Mouse (Mus musculus) lung, embryonic 15.5 days (tissue): ENCODE measurements around the gene Gm9918. TPM values are rescaled to one million over a fixed set of nuclear protein-coding genes. Genes with fewer than 3 reads are reported as not detected.
A peak's percentile ranks its signal among the peaks of the same experiment; 100 is the strongest.

ENCODE experiments used
- ATAC-seq: fragments of 200-750 bp; cut with Nextera tagmentation; 2 replicates; pipeline ENCODE4 v1.8.0; 2017; ENCODE audit warnings: moderate number of reproducible peaks, borderline replicate concordance; ENCODE audit not compliant: low FRiP score, low TSS enrichment; ENCODE audit errors: extremely low read depth
- H3K27ac ChIP-seq: fragments of 300-500 bp; sonication (generic); 2 replicates; pipeline ENCODE4 v1.5.1; 2015; ENCODE audit warnings: moderate library complexity, mild to moderate bottlenecking, inconsistent platforms
- H3K27me3 ChIP-seq: fragments of 300-500 bp; sonication (generic); 2 replicates; pipeline ENCODE4 v1.6.1; 2015; ENCODE audit warnings: inconsistent platforms
- H3K36me3 ChIP-seq: fragments of 300-500 bp; sonication (generic); 2 replicates; pipeline ENCODE4 v1.6.1; 2015; ENCODE audit warnings: inconsistent platforms
- H3K4me1 ChIP-seq: fragments of 300-500 bp; sonication (generic); 2 replicates; pipeline ENCODE4 v1.6.1; 2015; ENCODE audit warnings: inconsistent platforms
- H3K4me2 ChIP-seq: fragments of 300-500 bp; sonication (generic); 2 replicates; pipeline ENCODE4 v1.6.1; 2015; ENCODE audit warnings: inconsistent platforms, mild to moderate bottlenecking, moderate library complexity
- H3K4me3 ChIP-seq: fragments of 300-500 bp; sonication (generic); 2 replicates; pipeline ENCODE4 v1.5.1; 2015; ENCODE audit warnings: mild to moderate bottlenecking, inconsistent platforms
- H3K9ac ChIP-seq: fragments of 300-500 bp; sonication (generic); 2 replicates; pipeline ENCODE4 v1.6.1; 2015; ENCODE audit warnings: inconsistent platforms
- H3K9me3 ChIP-seq: fragments of 300-500 bp; sonication (generic); 2 replicates; pipeline ENCODE4 v1.6.1; 2016; ENCODE audit warnings: inconsistent platforms
- WGBS: fragments of 180-500 bp; shearing (Covaris S2); methylation state at CpG from one replicate; pipeline ENCODE4 v1.1.7; 2015; 5-methylcytosine and 5-hydroxymethylcytosine counted together
- polyA plus RNA-seq: library from polyadenylated mRNA; unstranded; fragments of >200 nt; fragmentation: Nextera tagmentation; extraction: Ambion mirVana; gene quantifications from 2 replicates; pipeline ENCODE4 v1.2.1, GENCODE M21; 2015

The Gm9918 gene
- polyA plus RNA-seq, 1 experiment from 2014 or later = 0.57 TPM

GRCm38 (mm10) chr15:102258581-102259253, 11.6 kb upstream of the Gm9918 start:
- peak overlapping the region; percentile 88 for H3K4me2 ChIP-seq
- WGBS = 31% methylated on average over 9 of the region's 11 CpGs
- H3K36me3 ChIP-seq = 0 out of 2 replicates have a peak, but pooled peaks cover 2% of the 10 kb centered on the region
- no peaks in the 10 kb centered on the region for H3K9me3 ChIP-seq
- peak overlapping the region; percentile 32 for H3K9ac ChIP-seq
- peaks cover 46% of the 10 kb centered on the region for H3K4me1 ChIP-seq
- H3K4me3 ChIP-seq = no peak overlapping the region
- H3K27me3 ChIP-seq = no peaks in the 10 kb centered on the region
- ATAC-seq = peak; percentile 12; the same call in 1 of the 2 replicates
- H3K27ac ChIP-seq = peak overlapping the region; percentile 96

DNA sequence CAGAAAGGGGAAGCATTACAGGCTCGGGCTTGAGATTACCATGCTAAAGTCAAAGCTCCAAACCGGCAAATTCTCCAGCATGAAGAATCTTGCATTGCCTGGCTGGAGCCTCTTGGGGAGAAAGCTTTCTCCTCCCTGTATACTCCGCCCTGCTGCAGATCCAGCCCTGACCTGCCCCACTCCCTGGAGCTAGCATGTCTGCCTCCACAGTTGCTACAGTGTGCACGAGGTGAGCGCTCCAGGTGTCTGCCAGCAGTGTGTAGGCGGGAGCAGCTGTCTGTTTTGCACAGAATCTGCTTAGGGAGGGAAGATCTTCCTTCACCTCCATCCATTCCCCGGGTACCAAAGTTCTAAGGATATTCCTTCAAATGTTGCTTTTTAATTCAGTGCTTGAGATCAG, 7.8 kb upstream of the Gm9918 start:
- Histone ChIP-seq H3K9me3 (no peaks in the 10 kb centered on the region), H3K4me3 (no peak overlapping the region), H3K36me3 (no peaks in the 10 kb centered on the region), H3K9ac (no peak overlapping the region), H3K27ac (no peak overlapping the region), H3K27me3 (no peaks in the 10 kb centered on the region), H3K4me1 (peaks cover 21% of the 10 kb centered on the region), H3K4me2 (no peak overlapping the region)
- ATAC-seq = no peak
- 46% methylated on average over 7 of the region's 7 CpGs for WGBS

DNA sequence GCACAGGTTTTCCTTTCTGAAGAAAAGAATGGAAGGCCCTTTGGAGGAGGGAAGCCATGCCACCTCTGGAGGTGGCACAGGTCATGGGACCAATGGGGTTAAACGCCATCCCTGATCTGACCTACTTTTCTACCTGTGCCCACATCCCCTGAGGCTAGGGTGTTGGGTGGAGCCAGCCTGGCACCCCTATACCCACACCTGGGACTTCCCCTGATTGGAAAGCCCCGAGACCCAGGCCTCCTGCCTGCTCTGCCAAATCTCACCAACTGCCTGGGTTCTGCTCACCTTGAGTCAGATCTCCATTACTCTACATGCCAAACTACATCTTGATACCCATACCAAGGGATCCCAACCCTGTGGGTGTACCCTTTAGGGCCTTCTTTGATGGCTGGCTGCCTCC, 7.3 kb upstream of the Gm9918 start:
- Histone ChIP-seq H3K4me1 (peaks cover 17% of the 10 kb centered on the region), H3K27ac (no peak overlapping the region), H3K27me3 (no peaks in the 10 kb centered on the region), H3K36me3 (no peaks in the 10 kb centered on the region), H3K4me2 (no peak overlapping the region), H3K9me3 (no peaks in the 10 kb centered on the region), H3K9ac (no peak overlapping the region), H3K4me3 (no peak overlapping the region)
- WGBS = 73% methylated on average over 2 of the region's 2 CpGs
- no peak for ATAC-seq

DNA sequence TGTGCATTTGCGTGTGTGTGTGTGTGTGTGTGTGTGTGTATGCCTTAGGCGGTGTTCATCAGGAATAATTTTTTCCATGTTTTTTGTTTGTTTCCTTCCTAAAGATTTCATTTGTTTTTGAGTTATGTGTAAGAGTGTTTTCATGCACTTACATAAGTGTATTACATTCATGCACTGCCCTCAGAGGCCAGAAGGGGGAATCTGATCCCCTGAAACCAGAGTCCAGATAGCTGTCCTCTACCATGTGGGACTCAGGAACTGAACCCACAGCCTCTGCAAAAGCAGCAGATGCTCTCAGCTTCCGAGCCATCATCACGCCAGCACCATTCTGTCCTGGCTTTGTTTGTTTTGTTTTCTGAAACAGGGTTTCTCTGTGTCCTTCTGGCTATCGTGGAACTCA, 4.8 kb upstream of the Gm9918 start:
- H3K9me3 ChIP-seq = no peaks in the 10 kb centered on the region
- ATAC-seq = no peak
- peaks cover 3% of the 10 kb centered on the region for H3K4me1 ChIP-seq
- no peak overlapping the region for H3K4me3 ChIP-seq
- WGBS = 87% methylated on average over 5 of the region's 5 CpGs
- H3K27ac ChIP-seq = no peak overlapping the region
- H3K27me3 ChIP-seq = no peaks in the 10 kb centered on the region
- H3K4me2 ChIP-seq = no peak overlapping the region
- H3K36me3 ChIP-seq = no peaks in the 10 kb centered on the region
- no peak overlapping the region for H3K9ac ChIP-seq

DNA sequence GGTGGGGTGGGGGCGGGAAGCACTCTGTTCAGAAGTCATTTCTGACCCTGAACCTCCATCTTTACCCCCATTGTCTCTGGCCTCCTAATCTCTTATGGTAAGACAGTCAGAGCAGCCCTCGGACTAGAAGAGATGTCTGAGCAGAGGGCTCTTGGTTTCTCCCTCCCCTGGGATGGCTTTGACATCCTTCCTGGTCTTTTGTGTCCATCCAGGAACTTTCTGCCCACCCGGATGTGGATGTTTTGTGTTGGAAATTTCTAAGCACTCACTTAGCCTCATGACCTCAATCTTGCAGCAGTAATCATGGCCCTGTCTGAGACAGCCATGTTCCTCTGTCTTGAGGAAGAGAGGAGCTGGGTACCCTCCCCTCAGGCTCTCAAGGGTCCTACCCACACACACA, 1.1 kb downstream of the Gm9918 start:
- H3K9ac ChIP-seq = no peak overlapping the region
- H3K27ac ChIP-seq = peak overlapping the region; percentile 20; the same call in 1 of the 2 replicates
- no peaks in the 10 kb centered on the region for H3K36me3 ChIP-seq
- H3K4me2 ChIP-seq = peak overlapping the region; percentile 52
- no peaks in the 10 kb centered on the region for H3K9me3 ChIP-seq
- H3K4me3 ChIP-seq = no peak overlapping the region
- no peak for ATAC-seq
- H3K27me3 ChIP-seq = no peaks in the 10 kb centered on the region
- 33% methylated on average over 3 of the region's 3 CpGs for WGBS
- peaks cover 14% of the 10 kb centered on the region for H3K4me1 ChIP-seq

- Histone ChIP-seq H3K4me2 (no peak overlapping the region), H3K36me3 (no peaks in the 10 kb centered on the region), H3K4me1 (peaks cover 19% of the 10 kb centered on the region), H3K9me3 (no peaks in the 10 kb centered on the region), H3K4me3 (no peak overlapping the region), H3K27me3 (no peaks in the 10 kb centered on the region), H3K27ac (no peak overlapping the region), H3K9ac (no peak overlapping the region)
- WGBS = 71% methylated on average over 6 of the region's 6 CpGs
- no peak for ATAC-seq
Measured at GRCm38 (mm10) chr15:102273982-102274716, 3.8 kb downstream of the Gm9918 start.

GRCm38 (mm10) chr15:102278726-102279091, 8.3 kb downstream of the Gm9918 start:
- ATAC-seq = no peak

DNA sequence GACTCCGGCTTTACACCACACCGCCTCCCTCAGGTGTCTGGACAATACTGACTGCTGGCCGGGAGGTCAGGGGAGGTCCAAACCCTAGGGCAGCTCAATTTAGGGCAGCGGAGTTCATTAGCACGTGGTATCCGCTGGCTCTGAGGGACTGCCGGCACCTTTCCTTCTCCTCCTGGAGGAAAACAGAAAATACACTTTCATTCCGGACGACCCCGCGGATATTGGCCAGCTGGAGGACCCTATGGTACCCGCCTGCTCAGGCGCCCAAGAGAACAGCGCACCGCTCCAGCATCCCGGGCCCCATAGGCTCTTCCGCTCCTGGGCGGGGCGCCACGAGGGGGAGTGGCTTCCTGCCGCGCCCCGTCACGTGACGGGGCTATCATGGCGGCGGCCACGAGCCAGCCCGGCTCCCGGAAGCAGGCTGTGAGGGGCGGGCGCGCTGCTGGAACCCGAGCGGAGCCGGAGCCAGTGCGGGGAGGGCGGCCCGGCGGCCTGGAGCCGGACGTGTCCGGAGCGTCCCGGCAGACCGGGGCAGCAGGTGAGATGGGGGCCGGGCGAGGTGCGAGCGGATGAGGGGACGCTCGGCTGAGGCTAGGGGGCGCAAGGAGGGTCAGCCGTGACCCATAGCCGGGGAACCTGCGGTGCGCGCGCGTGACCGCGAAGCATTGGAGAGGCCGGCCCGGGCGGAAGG, 8.9 kb downstream of the Gm9918 start, which contains the start of gene Mfsd5:
Gene Mfsd5 (plus strand): TSS at position 363 of the 691 bp plus-strand sequence.
- ATAC-seq = peak; percentile 97
- H3K4me3 ChIP-seq = peak within 1 kb of the TSS; percentile 81
- H3K27ac ChIP-seq = peak within 1 kb of the TSS; percentile 92
- peak within 1 kb of the TSS; percentile 90 for H3K4me2 ChIP-seq
- H3K4me1 ChIP-seq = peaks cover 16% of the 10 kb centered on the region
- H3K36me3 ChIP-seq = peaks cover 9% of the 10 kb centered on the region
- H3K9me3 ChIP-seq = no peaks in the 10 kb centered on the region
- no peaks in the 10 kb centered on the region for H3K27me3 ChIP-seq
- peak within 1 kb of the TSS; percentile 77 for H3K9ac ChIP-seq
- under 1% methylated on average over 65 of the region's 65 CpGs for WGBS

More at GRCm38 (mm10) chr15:102278726-102279091, 8.3 kb downstream of the Gm9918 start:
- peak overlapping the region; percentile 90 for H3K4me2 ChIP-seq
- peaks cover 16% of the 10 kb centered on the region for H3K4me1 ChIP-seq
- peak overlapping the region; percentile 81 for H3K4me3 ChIP-seq
- H3K9ac ChIP-seq = peak overlapping the region; percentile 58
- H3K36me3 ChIP-seq = peaks cover 9% of the 10 kb centered on the region
- no peaks in the 10 kb centered on the region for H3K9me3 ChIP-seq
- WGBS = 28% methylated on average over 7 of the region's 7 CpGs
- H3K27me3 ChIP-seq = no peaks in the 10 kb centered on the region
- H3K27ac ChIP-seq = peak overlapping the region; percentile 92

DNA sequence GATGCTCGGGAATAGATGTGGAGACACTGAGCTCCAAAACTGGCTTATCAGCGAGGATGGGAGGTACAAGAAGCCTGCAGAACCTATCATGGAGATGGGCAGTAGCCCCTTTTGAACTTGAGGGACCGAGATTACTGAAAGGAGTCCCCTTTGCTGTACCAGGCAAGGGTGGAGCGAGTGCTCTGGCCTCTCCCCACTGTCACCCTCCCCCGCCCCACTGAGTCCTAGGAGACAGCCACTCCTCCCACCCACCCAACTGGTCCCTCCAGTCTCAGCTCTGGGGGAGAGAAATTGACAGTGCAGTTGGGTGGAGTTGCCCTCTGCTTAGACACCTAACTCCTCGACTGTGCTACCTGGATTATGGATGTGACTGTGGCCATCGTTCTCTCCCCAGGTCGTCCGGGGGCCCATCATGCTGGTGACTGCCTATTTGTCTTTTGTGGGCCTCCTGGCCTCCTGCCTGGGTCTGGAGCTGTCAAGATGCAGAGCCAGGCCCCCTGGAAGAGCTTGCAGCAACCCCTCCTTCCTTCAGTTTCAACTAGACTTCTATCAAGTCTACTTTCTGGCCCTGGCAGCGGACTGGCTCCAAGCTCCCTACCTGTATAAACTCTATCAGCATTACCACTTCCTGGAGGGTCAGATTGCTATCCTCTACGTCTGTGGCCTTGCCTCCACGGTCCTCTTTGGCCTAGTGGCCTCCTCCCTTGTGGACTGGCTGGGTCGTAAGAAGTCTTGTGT, 9.6 kb downstream of the Gm9918 start:
- Histone ChIP-seq H3K27ac (peak overlapping the region; percentile 92), H3K4me2 (peak overlapping the region; percentile 90), H3K4me3 (peak overlapping the region; percentile 81), H3K9me3 (no peaks in the 10 kb centered on the region), H3K27me3 (no peaks in the 10 kb centered on the region), H3K9ac (peak overlapping the region; percentile 77), H3K36me3 (peaks cover 9% of the 10 kb centered on the region), H3K4me1 (peaks cover 23% of the 10 kb centered on the region)
- WGBS = 16% methylated on average over 13 of the region's 13 CpGs
- peak; percentile 25; the same call in 1 of the 2 replicates for ATAC-seq

GRCm38 (mm10) chr15:102280623-102281022, 10.3 kb downstream of the Gm9918 start:
- Histone ChIP-seq H3K4me3 (peak overlapping the region; percentile 81), H3K4me2 (peak overlapping the region; percentile 90), H3K9me3 (no peaks in the 10 kb centered on the region), H3K4me1 (peaks cover 26% of the 10 kb centered on the region), H3K27me3 (no peaks in the 10 kb centered on the region), H3K9ac (peak overlapping the region; percentile 77), H3K27ac (no peak overlapping the region), H3K36me3 (peaks cover 9% of the 10 kb centered on the region)
- 92% methylated on average over 19 of the region's 19 CpGs for WGBS
- ATAC-seq = no peak

GRCm38 (mm10) chr15:102282463-102283292, 12.3 kb downstream of the Gm9918 start:
- Histone ChIP-seq H3K4me2 (no peak overlapping the region), H3K4me1 (peaks cover 26% of the 10 kb centered on the region), H3K9me3 (no peaks in the 10 kb centered on the region), H3K9ac (no peak overlapping the region), H3K27me3 (no peaks in the 10 kb centered on the region), H3K36me3 (peaks cover 9% of the 10 kb centered on the region), H3K27ac (no peak overlapping the region), H3K4me3 (no peak overlapping the region)
- ATAC-seq = no peak
- 73% methylated on average over 8 of the region's 8 CpGs for WGBS
